Mouse (Mus musculus): ENCODE data around the gene Olfr344. TPM values are rescaled to one million over a fixed set of nuclear protein-coding genes. Genes with fewer than 3 reads are reported as not detected.

The Olfr344 gene
- polyA plus RNA-seq (2015; fragmentation: Nextera tagmentation; extraction: Ambion mirVana) = not detected in 2 replicates

DNA sequence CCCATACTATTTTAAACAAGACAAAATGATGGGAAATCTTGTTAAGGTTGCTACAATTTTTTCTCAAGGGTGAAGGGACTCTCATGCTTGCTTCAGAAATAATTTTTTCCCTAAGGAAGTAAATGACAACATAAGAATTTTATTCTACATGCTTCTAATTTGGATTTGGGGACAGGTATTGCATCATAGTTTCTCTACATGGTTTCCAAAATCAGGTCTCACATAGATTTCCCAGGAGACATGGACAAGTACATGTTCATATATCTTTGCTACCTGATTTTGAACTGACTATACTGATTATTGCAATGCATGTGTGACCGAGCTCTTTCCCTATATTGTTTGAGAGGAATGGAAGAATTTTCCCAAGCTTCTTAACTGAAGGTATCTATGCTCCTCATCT, at the start of gene Olfr344:
TSS of gene Olfr344 (plus strand) at position 301 of the 400 bp plus-strand sequence.
- Histone ChIP-seq H3K4me3 (no peak within 1 kb of the TSS), H3K9me3 (replicated peaks) (peaks cover 21% of the 10 kb centered on the region), H3K4me1 (no peaks in the 10 kb centered on the region), H3K9ac (no peak within 1 kb of the TSS), H3K4me2 (no peak within 1 kb of the TSS), H3K27me3 (no peaks in the 10 kb centered on the region), H3K27ac (no peak within 1 kb of the TSS), H3K36me3 (ENCODE audit: poor library complexity, severe bottlenecking) (no peaks in the 10 kb centered on the region)
- ATAC-seq = no peak
- WGBS = 74% methylated on average over 1 of the region's 1 CpGs

DNA sequence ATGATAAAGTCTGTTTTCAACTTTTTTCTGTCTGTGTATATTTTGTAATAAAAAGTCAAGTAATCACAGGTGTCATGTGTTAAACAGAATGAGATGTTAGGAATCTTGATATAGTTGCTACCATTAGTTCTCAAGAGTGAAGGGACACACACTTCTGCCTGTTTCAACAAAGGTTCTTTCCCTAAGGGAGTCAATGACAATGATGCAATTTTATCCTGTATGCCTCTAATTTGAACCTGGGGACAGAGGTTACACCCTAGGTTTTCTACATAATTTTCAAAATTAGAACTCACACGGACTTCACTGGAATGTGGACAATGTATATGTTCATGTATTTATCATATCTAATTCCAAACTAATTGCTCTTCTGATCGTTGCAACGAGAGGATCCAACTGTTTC, 41.8 kb upstream of the Olfr344 start, which contains the start of gene Olfr342:
TSS of gene Olfr342 (plus strand) at position 301 of the 400 bp plus-strand sequence.
- no peak for ATAC-seq
- WGBS = 61% methylated on average over 3 of the region's 3 CpGs
- no peak within 1 kb of the TSS for H3K4me2 ChIP-seq

DNA sequence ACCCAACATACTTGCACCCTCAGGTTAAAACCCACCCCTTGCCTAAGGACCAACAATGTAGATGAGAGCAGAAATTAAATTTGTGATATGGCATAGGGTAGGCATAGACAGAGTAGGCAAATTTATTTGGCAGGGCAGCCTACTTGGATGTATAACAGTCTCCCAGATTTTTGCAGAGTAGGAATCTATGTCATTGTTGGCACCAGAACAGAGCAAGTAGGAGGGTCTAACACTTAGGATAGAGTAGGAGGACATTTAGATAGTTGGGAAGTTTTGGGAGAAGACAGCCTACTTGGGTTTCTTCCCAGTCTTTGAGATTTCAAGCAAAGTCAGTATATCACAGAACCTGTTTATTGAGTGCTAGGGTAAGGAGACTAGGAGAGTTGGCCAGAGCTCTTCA, 1.3 kb upstream of the Olfr344 start:
- no peak overlapping the region for H3K9ac ChIP-seq
- no peaks in the 10 kb centered on the region for H3K36me3 ChIP-seq (ENCODE audit: poor library complexity, severe bottlenecking)
- H3K4me1 ChIP-seq = no peaks in the 10 kb centered on the region
- no peaks in the 10 kb centered on the region for H3K27me3 ChIP-seq
- no peak for ATAC-seq
- H3K4me3 ChIP-seq = no peak overlapping the region
- H3K4me2 ChIP-seq = no peak overlapping the region
- peaks cover 21% of the 10 kb centered on the region for H3K9me3 ChIP-seq (replicated peaks)
- H3K27ac ChIP-seq = no peak overlapping the region

More for the DNA sequence above, 41.8 kb upstream of the Olfr344 start, which contains the start of gene Olfr342:
- Histone ChIP-seq H3K36me3 (ENCODE audit: poor library complexity, severe bottlenecking) (no peaks in the 10 kb centered on the region), H3K4me1 (no peaks in the 10 kb centered on the region), H3K9ac (no peak within 1 kb of the TSS), H3K4me3 (no peak within 1 kb of the TSS), H3K27ac (no peak within 1 kb of the TSS), H3K9me3 (replicated peaks) (peaks cover 31% of the 10 kb centered on the region), H3K27me3 (no peaks in the 10 kb centered on the region)

DNA sequence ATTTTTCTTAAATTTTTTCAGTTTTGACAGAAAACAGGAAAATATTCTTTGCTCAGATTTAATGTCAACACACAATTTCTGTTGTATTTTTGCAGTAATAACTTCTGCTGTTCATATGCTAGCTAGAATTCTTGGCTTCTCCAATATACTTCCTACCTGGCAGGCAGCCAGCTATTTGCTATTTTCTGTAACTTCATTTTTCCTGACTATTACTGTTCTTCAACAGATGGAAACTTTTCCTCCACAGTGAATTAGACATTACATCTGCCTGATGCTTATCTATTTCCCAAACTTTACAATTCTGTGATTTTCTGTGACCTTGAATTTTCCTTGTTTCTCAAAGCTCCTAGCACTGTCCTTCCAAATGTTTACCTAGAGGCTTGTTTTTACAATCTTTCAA, 560 bp downstream of the Olfr344 start:
- no peak overlapping the region for H3K4me3 ChIP-seq
- no peaks in the 10 kb centered on the region for H3K36me3 ChIP-seq (ENCODE audit: poor library complexity, severe bottlenecking)
- no peaks in the 10 kb centered on the region for H3K4me1 ChIP-seq
- ATAC-seq = no peak
- peaks cover 18% of the 10 kb centered on the region for H3K9me3 ChIP-seq (replicated peaks)
- no peaks in the 10 kb centered on the region for H3K27me3 ChIP-seq
- H3K4me2 ChIP-seq = no peak overlapping the region
- H3K27ac ChIP-seq = no peak overlapping the region
- H3K9ac ChIP-seq = no peak overlapping the region

DNA sequence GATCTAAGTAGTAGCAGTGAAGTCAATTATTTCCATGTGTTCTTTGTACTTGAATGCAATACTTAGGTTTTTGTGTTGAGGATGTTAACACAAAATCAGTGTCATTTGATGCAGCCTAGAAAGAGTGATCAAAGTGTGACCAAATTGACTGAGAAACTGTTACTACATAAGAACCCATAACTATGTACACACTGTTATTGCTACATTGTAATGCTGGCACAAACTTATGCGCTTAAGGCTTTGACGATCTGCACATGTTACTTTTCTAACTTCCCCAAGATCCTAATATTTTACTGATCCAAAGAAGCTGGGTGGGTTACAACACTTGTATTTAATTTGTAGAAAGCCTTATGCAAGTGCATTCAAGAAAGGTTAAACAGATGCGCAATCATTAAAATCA, 1.4 kb downstream of the Olfr344 start:
- Histone ChIP-seq H3K27ac (no peak overlapping the region), H3K4me2 (no peak overlapping the region), H3K27me3 (no peaks in the 10 kb centered on the region), H3K9ac (no peak overlapping the region), H3K9me3 (replicated peaks) (peaks cover 18% of the 10 kb centered on the region), H3K4me3 (no peak overlapping the region), H3K4me1 (no peaks in the 10 kb centered on the region), H3K36me3 (ENCODE audit: poor library complexity, severe bottlenecking) (no peaks in the 10 kb centered on the region)
- no peak for ATAC-seq
- WGBS = 98% methylated on average over 3 of the region's 3 CpGs

Other genes with a start within 250 kb of the Olfr344 start
- gene Olfr338, start 193.1 kb upstream of the Olfr344 start, polyA plus RNA-seq (2015; fragmentation: Nextera tagmentation; extraction: Ambion mirVana) = 0.03 TPM in 1 of 2 replicates, not detected in the other
- gene Olfr339, start 147.7 kb upstream of the Olfr344 start, polyA plus RNA-seq (2015; fragmentation: Nextera tagmentation; extraction: Ambion mirVana) = not detected in 2 replicates
- gene Olfr340, start 114.1 kb upstream of the Olfr344 start, polyA plus RNA-seq (2015; fragmentation: Nextera tagmentation; extraction: Ambion mirVana) = not detected in 2 replicates
- gene Olfr341, start 84.2 kb upstream of the Olfr344 start, polyA plus RNA-seq (2015; fragmentation: Nextera tagmentation; extraction: Ambion mirVana) = not detected in 2 replicates
- not detected in 2 replicates for gene Olfr342, start 41.7 kb upstream of the Olfr344 start, polyA plus RNA-seq (2015; fragmentation: Nextera tagmentation; extraction: Ambion mirVana)
- gene Olfr345, start 73.4 kb downstream of the Olfr344 start, polyA plus RNA-seq (2015; fragmentation: Nextera tagmentation; extraction: Ambion mirVana) = not detected in 2 replicates
- not detected in 2 replicates for gene Olfr346, start 119.1 kb downstream of the Olfr344 start, polyA plus RNA-seq (2015; fragmentation: Nextera tagmentation; extraction: Ambion mirVana)
- gene Olfr347, start 165.2 kb downstream of the Olfr344 start, polyA plus RNA-seq (2015; fragmentation: Nextera tagmentation; extraction: Ambion mirVana) = not detected in 2 replicates
- not detected in 2 replicates for gene Olfr348, start 217.6 kb downstream of the Olfr344 start, polyA plus RNA-seq (2015; fragmentation: Nextera tagmentation; extraction: Ambion mirVana)
- gene Olfr50, start 223.9 kb downstream of the Olfr344 start, polyA plus RNA-seq (2015; fragmentation: Nextera tagmentation; extraction: Ambion mirVana) = not detected in 2 replicates

Measured in forebrain, embryonic 13.5 days (tissue).